Mouse (Mus musculus) cerebellum, adult (tissue): Measurements from ENCODE around the gene Ifi27l2a.
"Not testable (repeated sequence)": the region's sequence is repeated elsewhere in the genome, so short reads cannot be mapped to it uniquely, and the experiment has no call there.

Experiments
- ATAC-seq: cut with Nextera tagmentation; 2 replicates; pipeline ENCODE4 v1.9.2; 2017; ENCODE audit warnings: mild to moderate bottlenecking, moderate library complexity, mixed read lengths; ENCODE audit not compliant: insufficient number of reproducible peaks, low FRiP score, low TSS enrichment

Ifi27l2a gene

GRCm38 (mm10) chr12:103443524-103443923, at the start of gene Ifi27l2a:
Gene Ifi27l2a (minus strand): TSS chr12:103443680.
- no peak for ATAC-seq

- peak; percentile 77 for ATAC-seq
Measured at GRCm38 (mm10) chr12:103492767-103493166, 49.3 kb upstream of the Ifi27l2a start.

- no peak for ATAC-seq
Measured at GRCm38 (mm10) chr12:103491091-103491730, 47.7 kb upstream of the Ifi27l2a start.

GRCm38 (mm10) chr12:103487750-103488149, 44.3 kb upstream of the Ifi27l2a start:
- ATAC-seq, result no peak

- no peak for ATAC-seq
Measured at GRCm38 (mm10) chr12:103487276-103487675, 43.8 kb upstream of the Ifi27l2a start.

- ATAC-seq, result peak; percentile 74
Measured at GRCm38 (mm10) chr12:103486726-103487125, 43.2 kb upstream of the Ifi27l2a start.

GRCm38 (mm10) chr12:103484200-103484972, 40.9 kb upstream of the Ifi27l2a start:
- not testable (repeated sequence) for ATAC-seq

GRCm38 (mm10) chr12:103482781-103483180, 39.3 kb upstream of the Ifi27l2a start:
- no peak for ATAC-seq

- no peak for ATAC-seq
Measured at GRCm38 (mm10) chr12:103481671-103482070, 38.2 kb upstream of the Ifi27l2a start.

- ATAC-seq, result no peak
Measured at GRCm38 (mm10) chr12:103477461-103478015, 34.1 kb upstream of the Ifi27l2a start.

- ATAC-seq, result no peak
Measured at GRCm38 (mm10) chr12:103476779-103477389, 33.4 kb upstream of the Ifi27l2a start.

GRCm38 (mm10) chr12:103474481-103474880, 31.0 kb upstream of the Ifi27l2a start:
- ATAC-seq, result no peak

- no peak for ATAC-seq
Measured at GRCm38 (mm10) chr12:103457140-103457539, 13.7 kb upstream of the Ifi27l2a start, which contains the start of gene Ifi27l2b. Gene Ifi27l2b (minus strand): TSS chr12:103457223.

- not testable (repeated sequence) for ATAC-seq
Measured at GRCm38 (mm10) chr12:103456727-103457126, 13.2 kb upstream of the Ifi27l2a start.

- no peak for ATAC-seq
Measured at GRCm38 (mm10) chr12:103453361-103453760, 9.9 kb upstream of the Ifi27l2a start.

GRCm38 (mm10) chr12:103445060-103445459, 1.6 kb upstream of the Ifi27l2a start:
- no peak for ATAC-seq

- ATAC-seq, result not testable (repeated sequence)
Measured at GRCm38 (mm10) chr12:103444261-103444660, 781 bp upstream of the Ifi27l2a start.

- no peak for ATAC-seq
Measured at GRCm38 (mm10) chr12:103437601-103438000, 5.9 kb downstream of the Ifi27l2a start.

GRCm38 (mm10) chr12:103434861-103435260, 8.6 kb downstream of the Ifi27l2a start:
- ATAC-seq, result no peak

- no peak for ATAC-seq
Measured at GRCm38 (mm10) chr12:103433986-103434731, 9.3 kb downstream of the Ifi27l2a start, which contains the start of gene Ifi27. Gene Ifi27 (plus strand): TSS chr12:103434211.
